Mouse (Mus musculus) G1E (cell line): ENCODE measurements at regions not wholly inside any gene's neighbourhood (a gene's known extent, or its start where the extent isn't known, plus 50 kb on each side); places are given as distances from the start of the nearest gene placed in this dataset.

ENCODE experiments used
- ATAC-seq: 2 replicates; pipeline ENCODE4 v1.8.0; 2016; ENCODE audit warnings: mild to moderate bottlenecking; ENCODE audit not compliant: insufficient number of reproducible peaks, poor library complexity, low FRiP score, severe bottlenecking; ENCODE audit errors: extremely low read depth
- DNase-seq: peaks from one replicate; pipeline ENCODE4 v3.0.0; 2012; ENCODE audit warnings: low spot score
- H3K27me3 ChIP-seq: 2 replicates; pipeline ENCODE4 v1.6.1; 2012; ENCODE audit warnings: mild to moderate bottlenecking, low read length, inconsistent platforms; ENCODE audit not compliant: insufficient read depth
- H3K36me3 ChIP-seq: replicated peaks from 2 replicates; pipeline ENCODE3; 2012; ENCODE audit warnings: mild to moderate bottlenecking, inconsistent platforms
- H3K4me1 ChIP-seq: 2 replicates; pipeline ENCODE4 v1.6.1; 2012; ENCODE audit warnings: low read depth, low read length, inconsistent platforms, mixed read lengths; ENCODE audit not compliant: insufficient read depth
- H3K4me3 ChIP-seq: 2 replicates; pipeline ENCODE4 v1.5.1; 2012; ENCODE audit warnings: low read depth, mild to moderate bottlenecking, inconsistent platforms, low read length, moderate library complexity, mixed read lengths
- H3K9me3 ChIP-seq: replicated peaks from 2 replicates; pipeline ENCODE4 v1.6.1; 2012; ENCODE audit warnings: inconsistent platforms
- CTCF ChIP-seq: IDR thresholded peaks from 2 replicates; pipeline ENCODE4 v1.5.1; 2012; ENCODE audit warnings: low read depth, low read length, inconsistent platforms, mixed read lengths
- GATA1 ChIP-seq: IDR thresholded peaks from 2 replicates; pipeline ENCODE4 v1.6.1; 2012; ENCODE audit warnings: borderline replicate concordance, low read length, inconsistent platforms, mixed read lengths
- GATA2 ChIP-seq: IDR thresholded peaks from 2 replicates; pipeline ENCODE4 v1.6.1; 2012; ENCODE audit warnings: low read depth, low read length, inconsistent platforms, borderline replicate concordance
- POLR2AphosphoS5 ChIP-seq: IDR thresholded peaks from 2 replicates; pipeline ENCODE4 v1.6.1; 2012; ENCODE audit warnings: low read depth, low read length, inconsistent platforms; ENCODE audit not compliant: insufficient replicate concordance
- TAL1 ChIP-seq: conservative IDR thresholded peaks from 2 replicates; pipeline ENCODE4 v1.6.1; 2012; ENCODE audit warnings: low read depth, low read length, inconsistent platforms, mixed read lengths

- TF ChIP-seq POLR2AphosphoS5 (no peak), CTCF (no peak), TAL1 (no peak)
- no peak for ATAC-seq
- Histone ChIP-seq H3K27me3 (no peaks in the 10 kb centered on the region), H3K9me3 (peaks cover 8% of the 10 kb centered on the region; the same call in 1 of the 2 replicates), H3K36me3 (no peaks in the 10 kb centered on the region), H3K4me1 (no peaks in the 10 kb centered on the region), H3K4me3 (no peak overlapping the region)
- no peak for DNase-seq
Observed at GRCm38 (mm10) chr10:96970737-96971136, 353.9 kb downstream of the Btg1 start.

GRCm38 (mm10) chr10:96971810-96972209 is 355.0 kb downstream of the Btg1 start:
- Histone ChIP-seq H3K9me3 (peaks cover 8% of the 10 kb centered on the region; the same call in 1 of the 2 replicates), H3K27me3 (no peaks in the 10 kb centered on the region), H3K36me3 (no peaks in the 10 kb centered on the region), H3K4me1 (no peaks in the 10 kb centered on the region), H3K4me3 (no peak overlapping the region)
- DNase-seq: no peak
- no peak for TF ChIP-seq CTCF
- no peak for TF ChIP-seq GATA1
- TF ChIP-seq TAL1: no peak
- no peak for TF ChIP-seq GATA2
- no peak for TF ChIP-seq POLR2AphosphoS5
- ATAC-seq: no peak

- Histone ChIP-seq H3K27me3 (no peaks in the 10 kb centered on the region), H3K4me3 (no peak overlapping the region), H3K9me3 (peaks cover 5% of the 10 kb centered on the region; the same call in 1 of the 2 replicates), H3K36me3 (no peaks in the 10 kb centered on the region), H3K4me1 (no peaks in the 10 kb centered on the region)
- DNase-seq (no peak), ATAC-seq (no peak)
- TF ChIP-seq TAL1 (no peak), POLR2AphosphoS5 (no peak), GATA1 (no peak), GATA2 (no peak), CTCF (no peak)
Observed at GRCm38 (mm10) chr10:96974326-96974977, 357.6 kb downstream of the Btg1 start.

GRCm38 (mm10) chr10:96976691-96977090 is 359.9 kb downstream of the Btg1 start:
- no peaks in the 10 kb centered on the region for H3K4me1 ChIP-seq
- no peak for ATAC-seq
- H3K36me3 ChIP-seq: no peaks in the 10 kb centered on the region
- no peak for TF ChIP-seq CTCF
- TF ChIP-seq GATA1: no peak
- no peak for TF ChIP-seq GATA2
- TF ChIP-seq POLR2AphosphoS5: no peak
- TF ChIP-seq TAL1: no peak
- H3K9me3 ChIP-seq: peaks cover 9% of the 10 kb centered on the region
- H3K27me3 ChIP-seq: no peaks in the 10 kb centered on the region
- no peak overlapping the region for H3K4me3 ChIP-seq
- DNase-seq: no peak

- DNase-seq (no peak), ATAC-seq (no peak)
- H3K4me1 ChIP-seq: no peaks in the 10 kb centered on the region
- H3K9me3 ChIP-seq: peaks cover 13% of the 10 kb centered on the region
- no peaks in the 10 kb centered on the region for H3K36me3 ChIP-seq
- H3K27me3 ChIP-seq: no peaks in the 10 kb centered on the region
- TF ChIP-seq POLR2AphosphoS5 (no peak), CTCF (no peak)
- H3K4me3 ChIP-seq: no peak overlapping the region
Observed at GRCm38 (mm10) chr10:96980494-96980831, 363.7 kb downstream of the Btg1 start.

- no peak overlapping the region for H3K4me3 ChIP-seq
- ATAC-seq (no peak), DNase-seq (no peak)
- H3K27me3 ChIP-seq: no peaks in the 10 kb centered on the region
- peaks cover 18% of the 10 kb centered on the region for H3K9me3 ChIP-seq
- no peaks in the 10 kb centered on the region for H3K36me3 ChIP-seq
- TF ChIP-seq GATA2: no peak
- no peak for TF ChIP-seq GATA1
- TF ChIP-seq TAL1: no peak
- TF ChIP-seq POLR2AphosphoS5: no peak
- no peak for TF ChIP-seq CTCF
- no peaks in the 10 kb centered on the region for H3K4me1 ChIP-seq
Observed at GRCm38 (mm10) chr10:96980832-96981515, 364.2 kb downstream of the Btg1 start.

- no peak for DNase-seq
- Histone ChIP-seq H3K9me3 (peaks cover 22% of the 10 kb centered on the region), H3K27me3 (no peaks in the 10 kb centered on the region), H3K36me3 (no peaks in the 10 kb centered on the region), H3K4me1 (no peaks in the 10 kb centered on the region), H3K4me3 (no peak overlapping the region)
- ATAC-seq: no peak
- no peak for TF ChIP-seq TAL1
- no peak for TF ChIP-seq POLR2AphosphoS5
- TF ChIP-seq CTCF: no peak
- TF ChIP-seq GATA2: no peak
- TF ChIP-seq GATA1: no peak
Observed at GRCm38 (mm10) chr10:96981516-96981869, 364.7 kb downstream of the Btg1 start.
